Mouse (Mus musculus): ENCODE data around the gene Ercc5.

Ercc5 gene

GRCm38 (mm10) chr1:44173903-44174302, 26.4 kb downstream of the Ercc5 start:
- DNase-seq (ENCODE audit: low read depth, low spot score): no peak

- no peak for DNase-seq (ENCODE audit: low read depth, low spot score)
Observed at GRCm38 (mm10) chr1:44178086-44178485, 30.5 kb downstream of the Ercc5 start.

- no peak for DNase-seq (ENCODE audit: low read depth, low spot score)
Observed at GRCm38 (mm10) chr1:44186396-44186795, 38.9 kb downstream of the Ercc5 start.

GRCm38 (mm10) chr1:44198273-44199171, 51.0 kb downstream of the Ercc5 start:
- no peak for DNase-seq (ENCODE audit: low read depth, low spot score)

- DNase-seq (ENCODE audit: low read depth, low spot score): no peak
Observed at GRCm38 (mm10) chr1:44202876-44203275, 55.3 kb downstream of the Ercc5 start.

- DNase-seq (ENCODE audit: low read depth, low spot score): no peak
Observed at GRCm38 (mm10) chr1:44214443-44214842, 66.9 kb downstream of the Ercc5 start.

- no peak for DNase-seq (ENCODE audit: low read depth, low spot score)
Observed at GRCm38 (mm10) chr1:44216352-44217116, 69.0 kb downstream of the Ercc5 start.

- DNase-seq (ENCODE audit: low read depth, low spot score): no peak
Observed at GRCm38 (mm10) chr1:44217118-44217517, 69.6 kb downstream of the Ercc5 start.

GRCm38 (mm10) chr1:44218876-44219275, 71.3 kb downstream of the Ercc5 start, which contains the start of gene Mettl21e:
Gene Mettl21e (minus strand): TSS chr1:44218961.
- no peak for DNase-seq (ENCODE audit: low read depth, low spot score)

GRCm38 (mm10) chr1:44229044-44229443, 81.5 kb downstream of the Ercc5 start:
- no peak for DNase-seq (ENCODE audit: low read depth, low spot score)

Measured in CD4-positive helper T cell, adult 2 months (primary cell).